Mouse (Mus musculus) B cell, adult 2 months (primary cell): ENCODE results near the gene Ms4a15.

Experiments
- DNase-seq, 2 experiments: peaks; one replicate each; pipeline ENCODE4 v3.0.0; 2022

Gene Ms4a15

DNA sequence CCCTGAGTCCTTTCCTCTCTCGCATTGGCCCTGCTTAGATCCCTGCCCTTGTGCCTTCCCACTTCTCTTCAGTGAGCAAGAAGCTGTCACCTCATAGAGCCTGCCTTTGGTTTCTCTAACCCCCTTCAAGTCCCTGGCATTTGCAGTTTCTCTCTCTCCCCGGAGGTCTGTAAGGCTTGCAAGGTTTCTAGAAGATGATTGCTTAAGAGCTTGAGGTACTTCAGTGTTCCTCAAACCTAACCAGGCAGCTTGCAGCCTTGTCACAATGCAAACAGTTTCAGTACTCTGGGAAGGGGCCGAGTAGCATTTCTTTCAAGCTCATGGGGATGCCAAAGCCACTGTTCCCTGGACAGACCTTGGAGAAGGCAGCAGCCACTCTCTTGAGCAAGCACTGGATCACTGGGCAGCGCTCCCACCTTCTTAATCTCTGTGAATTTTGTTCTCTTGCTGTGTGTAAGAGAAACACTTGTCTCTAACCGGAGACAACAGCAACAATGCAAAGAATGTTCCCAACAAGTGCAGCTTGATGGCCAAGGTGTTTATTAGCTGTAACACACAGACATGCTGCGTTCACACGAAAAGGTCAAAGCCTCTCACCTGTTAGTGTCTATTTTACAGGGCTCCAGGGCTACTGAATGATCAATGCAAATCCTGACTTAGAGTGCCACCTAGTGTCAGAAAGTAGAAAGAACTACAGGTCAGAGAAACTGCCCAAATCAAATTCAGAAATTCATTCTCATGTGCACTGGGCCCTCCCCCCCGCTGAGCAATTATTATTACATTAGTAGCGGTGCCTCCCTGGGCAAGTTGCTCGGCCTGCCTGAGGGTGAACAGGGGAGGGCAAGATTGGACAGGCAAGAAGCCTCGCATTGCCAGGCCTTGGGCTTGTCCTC, 33.7 kb downstream of the Ms4a15 start:
- peak; percentile 64 to 71 for DNase-seq

DNA sequence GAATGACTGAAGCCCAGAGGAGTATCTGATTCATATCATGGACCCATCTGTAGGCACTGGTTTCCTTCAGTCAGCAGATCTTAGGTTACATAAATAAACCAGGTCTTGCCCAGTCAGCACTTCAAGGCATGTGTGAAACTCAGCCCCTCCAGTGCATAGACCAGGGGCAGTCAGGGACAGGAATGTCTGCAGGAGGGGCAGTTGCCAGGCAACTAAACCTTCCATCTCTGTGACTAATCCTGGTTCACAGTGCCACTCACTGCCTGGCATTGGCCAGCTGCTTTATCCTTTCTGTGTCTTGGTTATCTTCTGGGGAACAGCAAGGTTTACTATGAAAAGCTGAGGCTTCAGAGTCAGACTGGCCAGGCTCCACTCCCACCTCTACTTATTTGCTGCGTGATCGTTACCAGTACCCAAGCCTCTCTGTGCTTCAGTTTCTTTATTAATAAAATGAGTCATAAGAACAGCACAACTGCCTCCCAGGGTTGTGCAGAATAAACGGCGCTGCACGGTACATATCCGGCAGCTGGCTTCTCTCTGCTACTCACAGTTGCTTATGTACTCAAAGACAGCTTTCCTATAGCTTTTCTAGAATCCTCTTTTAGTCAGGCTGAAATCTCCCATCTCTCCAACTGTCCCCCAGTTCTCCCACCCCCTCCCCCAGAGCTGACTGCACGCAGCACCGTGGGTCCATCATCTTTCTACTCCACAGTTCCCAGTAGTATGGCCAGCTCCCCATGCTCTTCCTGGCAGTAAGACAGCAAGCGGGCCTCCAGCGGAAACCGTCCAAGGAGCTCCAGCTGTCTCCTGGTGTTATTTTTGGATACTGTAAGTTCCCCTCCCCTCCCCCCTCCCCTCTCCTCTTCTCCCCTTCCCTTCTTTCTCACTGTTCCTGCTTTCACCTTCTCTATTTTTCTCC, 40.8 kb downstream of the Ms4a15 start:
- DNase-seq, result no peak

DNA sequence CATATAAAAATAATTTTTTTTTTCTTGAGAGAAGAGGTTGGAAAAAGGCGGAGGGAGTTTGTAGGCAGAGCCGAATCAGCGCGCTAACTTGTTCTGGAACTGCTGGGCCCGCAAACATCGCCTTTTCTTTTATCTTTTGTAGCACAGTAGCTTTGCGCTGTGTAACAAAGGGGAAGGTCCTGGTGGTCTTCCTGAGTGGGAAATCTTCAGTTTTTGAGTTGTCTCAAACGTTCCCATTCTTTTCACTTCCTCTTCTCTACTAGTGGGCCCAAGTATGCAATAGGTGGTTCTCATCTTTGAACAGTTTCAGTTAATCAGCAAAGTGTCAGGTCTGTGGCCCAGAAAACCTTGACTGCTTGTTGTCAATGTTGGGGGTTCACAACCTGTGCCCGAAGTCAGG, 43.5 kb downstream of the Ms4a15 start:
- no peak for DNase-seq

DNA sequence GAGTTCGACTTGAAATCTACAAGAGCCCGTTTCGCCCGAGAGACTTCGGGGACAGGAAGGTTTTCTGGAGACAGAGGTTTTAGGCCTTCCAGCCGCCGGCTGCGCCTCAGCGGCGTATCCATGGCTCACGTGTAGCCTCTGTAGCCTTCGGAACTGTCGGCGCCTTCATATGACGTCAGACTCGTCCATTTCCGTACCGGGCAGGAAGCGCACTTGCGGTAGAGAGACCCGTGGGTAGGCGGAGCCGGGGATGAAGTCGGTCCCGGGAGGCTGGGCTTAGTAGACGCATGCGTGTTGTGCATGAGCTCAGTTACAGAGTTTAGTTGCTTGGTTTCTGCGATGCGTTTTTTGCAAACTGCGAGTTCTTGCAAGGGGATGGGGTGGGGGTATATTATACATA, 43.9 kb downstream of the Ms4a15 start, which contains the start of gene Ccdc86:
Ccdc86 (minus strand) TSS at position 155 of the 400 bp plus-strand sequence.
- DNase-seq, result peak; percentile 95 to 96

DNA sequence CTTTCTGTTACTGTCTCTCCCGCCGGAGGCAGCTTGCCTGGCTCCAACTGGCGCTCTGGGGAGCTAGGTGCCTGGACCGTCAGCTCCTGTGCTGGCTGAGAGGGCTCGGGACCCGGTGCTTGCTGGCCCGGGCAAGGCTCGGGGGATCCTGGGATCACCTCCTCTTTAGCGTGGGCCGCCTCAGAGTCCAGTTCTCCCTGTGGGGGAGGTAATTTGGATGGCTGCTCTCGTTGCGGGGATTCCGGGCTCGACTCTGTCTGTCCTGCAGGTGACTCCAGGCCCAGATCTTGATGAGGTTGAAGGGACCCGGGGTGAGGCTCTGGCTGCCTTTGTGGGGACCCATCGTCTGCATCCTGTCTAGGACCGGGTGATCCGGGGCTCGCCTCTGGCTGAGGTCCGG, 44.6 kb downstream of the Ms4a15 start:
- DNase-seq, result peak; percentile 28 to 35

DNA sequence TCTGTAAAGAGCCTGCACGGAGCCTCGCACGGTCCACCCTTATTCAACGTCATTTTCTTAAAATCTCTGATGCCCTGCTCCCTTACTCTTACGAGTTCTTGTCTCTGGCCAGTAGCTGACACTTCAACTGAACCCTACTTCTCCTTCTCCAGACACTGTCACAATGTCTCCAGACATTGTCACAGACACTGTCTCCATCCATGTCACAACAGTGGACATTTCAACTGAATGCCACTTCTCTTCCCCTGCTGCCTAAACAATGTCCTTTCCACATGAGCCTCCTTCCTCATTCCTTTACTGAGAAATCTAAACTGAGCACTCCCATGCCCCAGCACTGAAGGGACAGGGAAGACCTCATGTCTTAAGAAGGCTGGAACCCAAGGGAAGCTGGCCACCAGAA, 45.8 kb downstream of the Ms4a15 start:
- DNase-seq, result no peak

DNA sequence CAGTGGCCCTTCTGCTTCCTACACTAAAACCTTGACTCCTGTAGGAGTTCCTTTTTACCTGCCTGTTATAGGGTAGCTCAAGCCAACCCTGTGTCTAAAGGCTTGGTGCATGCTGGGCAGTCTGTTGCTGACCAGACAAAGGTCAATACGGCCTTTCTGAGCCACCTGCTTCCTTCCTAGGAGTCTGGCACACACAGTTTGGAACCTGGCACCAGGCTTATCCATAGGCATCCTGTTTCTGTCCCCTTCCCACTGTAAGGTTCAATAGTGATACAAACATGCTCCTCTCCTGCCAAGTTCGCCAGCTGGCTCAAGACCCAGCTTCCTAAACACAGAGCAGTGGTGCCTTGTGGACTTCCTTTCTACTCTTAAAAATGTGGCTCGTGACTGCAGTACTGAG, 46.5 kb downstream of the Ms4a15 start:
- DNase-seq, result no peak

DNA sequence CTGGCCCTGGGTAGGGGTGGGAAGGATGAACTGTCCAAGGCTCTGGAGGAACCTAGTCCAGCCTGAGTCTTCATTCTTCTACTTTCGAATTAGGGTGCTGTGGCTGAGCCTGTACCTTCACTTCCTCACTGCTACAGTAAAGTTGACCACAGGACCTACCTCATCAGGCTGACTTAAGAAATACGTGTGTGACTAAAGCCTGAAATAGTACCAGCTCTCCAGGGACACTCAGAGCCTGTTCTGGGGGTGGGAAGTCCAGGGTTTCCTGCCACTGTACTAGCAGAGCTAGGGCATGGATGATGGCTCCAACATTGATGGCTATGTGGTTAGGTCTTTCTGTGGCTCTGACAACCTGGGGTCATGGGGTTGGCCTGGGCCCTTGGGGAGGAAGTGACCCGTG, 49.1 kb downstream of the Ms4a15 start:
- DNase-seq, result peak in 1 of 2 experiments; percentile 16

DNA sequence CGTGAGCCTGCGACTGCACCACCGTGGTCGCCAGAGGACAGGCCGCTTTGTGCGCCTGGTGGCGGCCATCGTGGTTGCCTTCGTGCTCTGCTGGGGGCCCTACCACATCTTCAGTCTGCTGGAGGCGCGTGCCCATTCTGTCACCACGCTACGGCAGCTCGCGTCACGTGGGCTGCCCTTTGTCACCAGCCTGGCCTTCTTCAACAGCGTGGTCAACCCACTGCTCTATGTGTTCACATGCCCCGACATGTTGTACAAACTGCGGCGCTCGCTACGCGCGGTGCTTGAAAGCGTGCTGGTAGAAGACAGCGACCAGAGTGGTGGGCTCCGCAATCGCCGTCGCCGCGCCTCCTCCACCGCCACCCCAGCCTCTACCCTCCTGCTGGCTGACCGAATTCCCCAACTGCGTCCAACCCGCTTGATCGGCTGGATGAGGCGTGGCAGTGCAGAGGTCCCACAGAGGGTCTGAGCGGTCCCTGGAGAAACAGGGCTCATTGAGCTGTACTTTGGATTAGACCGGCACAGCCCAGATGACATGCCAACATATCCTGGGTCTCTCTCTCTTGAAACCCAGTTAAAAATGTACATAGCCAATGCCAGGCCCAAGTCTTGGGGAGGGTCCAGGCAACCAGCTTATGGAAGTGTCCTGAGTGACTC, 52.1 kb downstream of the Ms4a15 start:
- no peak for DNase-seq

DNA sequence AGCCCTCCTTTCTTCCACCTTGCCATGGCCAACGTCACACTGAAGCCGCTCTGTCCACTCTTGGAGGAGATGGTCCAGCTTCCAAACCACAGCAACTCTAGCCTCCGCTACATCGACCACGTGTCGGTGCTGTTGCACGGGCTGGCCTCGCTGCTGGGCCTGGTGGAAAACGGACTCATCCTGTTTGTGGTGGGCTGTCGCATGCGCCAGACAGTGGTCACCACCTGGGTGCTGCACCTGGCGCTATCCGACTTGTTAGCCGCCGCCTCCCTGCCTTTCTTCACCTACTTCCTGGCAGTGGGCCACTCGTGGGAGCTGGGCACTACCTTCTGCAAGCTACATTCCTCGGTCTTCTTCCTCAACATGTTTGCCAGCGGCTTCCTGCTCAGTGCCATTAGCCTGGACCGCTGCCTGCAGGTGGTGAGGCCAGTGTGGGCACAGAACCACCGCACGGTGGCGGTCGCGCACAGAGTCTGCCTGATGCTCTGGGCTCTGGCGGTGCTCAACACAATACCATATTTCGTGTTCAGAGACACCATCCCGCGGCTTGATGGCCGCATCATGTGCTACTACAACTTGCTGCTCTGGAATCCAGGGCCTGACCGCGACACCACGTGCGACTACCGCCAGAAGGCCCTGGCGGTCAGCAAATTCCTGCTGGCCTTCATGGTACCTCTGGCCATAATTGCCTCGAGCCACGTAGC, 52.8 kb downstream of the Ms4a15 start:
- DNase-seq, result peak; percentile 68

DNA sequence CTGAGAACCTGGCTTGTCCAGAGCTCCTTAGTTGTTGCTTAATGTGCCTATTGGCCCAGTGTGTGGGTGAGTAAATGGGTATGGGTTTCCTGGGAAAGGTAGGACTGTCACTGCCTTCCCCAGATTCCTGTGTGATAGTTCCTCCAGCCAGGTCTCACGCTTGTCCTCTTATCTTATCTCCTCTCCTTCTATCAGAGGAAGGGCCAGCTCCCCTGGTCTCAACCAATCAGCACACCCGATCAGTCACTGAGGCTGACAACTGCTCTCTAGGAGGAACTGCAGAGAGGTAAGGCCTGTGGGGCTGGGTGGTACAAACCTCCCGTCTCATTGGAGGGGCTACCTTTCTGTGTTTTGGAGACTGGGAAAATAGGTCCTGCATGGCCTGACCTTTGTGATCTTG, 54.3 kb downstream of the Ms4a15 start:
- DNase-seq, result no peak

DNA sequence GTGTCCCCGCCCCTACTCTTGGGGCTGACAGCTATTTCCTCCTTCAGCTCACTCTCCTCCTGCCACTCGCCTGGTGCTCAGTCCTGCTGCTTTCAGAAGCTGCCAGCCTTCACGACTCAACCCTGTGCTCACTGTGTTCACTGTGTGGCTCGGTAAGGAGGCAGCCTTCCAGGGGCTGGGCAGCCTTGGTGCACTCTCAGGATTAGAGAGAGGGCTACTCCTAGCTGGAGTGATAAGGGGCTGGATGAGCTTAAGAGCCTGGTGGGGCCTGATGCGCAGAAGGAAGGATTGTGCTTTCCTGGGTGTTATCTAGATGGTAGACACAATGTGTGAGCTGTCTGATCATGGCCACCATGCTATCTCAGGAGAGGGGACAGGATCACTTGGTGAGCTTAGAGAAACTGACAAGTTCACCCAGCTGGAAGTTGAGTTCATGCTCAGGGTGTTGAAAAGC, 55.9 kb downstream of the Ms4a15 start, which contains the start of gene Ptgdr2:
Ptgdr2 (plus strand) TSS at position 51 of the 454 bp plus-strand sequence.
- no peak for DNase-seq

DNA sequence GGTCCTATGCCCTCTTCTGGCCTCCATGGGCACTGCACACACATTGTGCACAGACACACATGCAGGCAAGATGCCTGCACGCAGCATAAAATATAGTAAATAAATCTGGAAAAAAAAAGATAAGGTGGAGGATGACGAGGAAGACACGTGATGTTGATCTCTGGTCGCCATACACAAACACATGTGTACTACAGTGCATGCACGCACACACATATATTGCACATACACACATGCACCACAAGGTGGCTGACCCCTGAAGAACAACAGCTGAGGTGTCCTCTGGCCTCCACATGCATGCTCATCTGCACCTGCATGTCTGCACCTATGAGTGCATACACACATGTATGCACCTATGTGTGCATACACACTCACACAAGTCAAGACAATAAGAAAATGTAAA, 57.0 kb downstream of the Ms4a15 start:
- DNase-seq, result no peak

DNA sequence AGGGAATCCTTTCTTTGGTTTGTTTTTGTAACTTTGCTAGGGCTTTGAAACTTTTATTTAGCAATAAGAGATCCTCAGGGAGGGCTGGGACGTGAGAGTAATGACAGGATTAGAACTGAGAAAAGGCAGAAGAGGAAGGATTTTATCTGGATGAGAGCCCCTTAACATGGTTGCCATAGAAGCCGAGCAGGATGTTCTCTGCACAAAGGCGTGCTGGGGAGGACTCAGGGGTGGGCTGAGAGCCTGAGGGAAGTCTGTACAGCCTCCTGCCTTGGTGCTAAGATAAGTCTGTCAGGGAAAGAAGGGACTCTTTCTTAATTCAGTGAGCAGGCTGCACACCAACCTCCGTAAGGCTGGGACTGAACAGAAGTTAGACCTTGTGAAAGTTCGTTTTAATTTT, 58.0 kb downstream of the Ms4a15 start:
- DNase-seq, result no peak

DNA sequence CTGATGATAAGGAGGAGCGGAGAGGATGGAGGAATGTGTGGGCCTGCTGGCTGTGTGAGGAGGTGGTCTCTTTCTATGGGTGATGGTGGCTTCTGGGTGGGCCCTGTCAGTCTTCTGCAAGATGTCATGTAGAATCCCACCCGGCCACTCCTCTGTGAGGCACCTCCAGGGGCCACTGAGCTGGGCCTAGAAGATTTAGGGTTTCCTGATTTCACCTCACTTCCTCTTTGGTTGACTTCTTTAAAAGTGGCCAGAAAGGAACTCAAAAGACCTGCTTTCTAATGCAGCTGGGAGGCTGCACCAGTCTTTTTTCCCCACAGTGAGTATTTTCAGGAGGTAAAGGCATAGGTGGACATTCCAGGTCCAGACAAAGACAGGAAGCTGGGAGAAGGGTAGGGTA, 62.4 kb downstream of the Ms4a15 start:
- no peak for DNase-seq
